Mouse (Mus musculus): ENCODE results near the gene Nme9. TPM values are rescaled to one million over a fixed set of nuclear protein-coding genes. Genes with fewer than 3 reads are reported as not detected.

The Nme9 gene
- total RNA-seq (2021) = not detected in 2 replicates
- long read RNA-seq = 0 reads

DNA sequence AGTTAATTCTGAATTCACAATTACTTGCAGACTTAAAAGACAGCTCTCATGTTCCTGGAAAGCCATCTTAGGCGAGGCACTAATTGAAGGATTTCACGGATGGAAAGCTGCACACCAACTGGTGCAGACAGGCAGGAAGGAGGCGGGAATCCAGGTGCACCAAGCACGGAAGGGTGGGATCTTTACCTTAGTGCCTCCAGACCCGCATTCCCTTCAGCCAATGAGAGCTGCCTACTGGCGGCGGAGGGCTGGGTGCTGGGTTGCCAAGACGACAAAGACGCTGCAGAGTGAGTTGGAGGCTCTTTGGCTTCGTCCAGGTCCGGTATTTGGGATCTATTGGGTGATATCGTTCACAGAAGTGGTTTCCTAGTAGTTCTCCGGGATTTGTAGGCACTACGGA, at the start of gene Nme9:
Gene Nme9 (plus strand): TSS at position 315 of the 400 bp plus-strand sequence.
- DNase-seq = no peak

- no peak for DNase-seq
Measured at GRCm38 (mm10) chr9:99409280-99409679, 42.0 kb upstream of the Nme9 start.

- DNase-seq = no peak
Measured at GRCm38 (mm10) chr9:99411093-99411492, 40.2 kb upstream of the Nme9 start.

- no peak for DNase-seq
Measured at GRCm38 (mm10) chr9:99411785-99412184, 39.5 kb upstream of the Nme9 start.

DNA sequence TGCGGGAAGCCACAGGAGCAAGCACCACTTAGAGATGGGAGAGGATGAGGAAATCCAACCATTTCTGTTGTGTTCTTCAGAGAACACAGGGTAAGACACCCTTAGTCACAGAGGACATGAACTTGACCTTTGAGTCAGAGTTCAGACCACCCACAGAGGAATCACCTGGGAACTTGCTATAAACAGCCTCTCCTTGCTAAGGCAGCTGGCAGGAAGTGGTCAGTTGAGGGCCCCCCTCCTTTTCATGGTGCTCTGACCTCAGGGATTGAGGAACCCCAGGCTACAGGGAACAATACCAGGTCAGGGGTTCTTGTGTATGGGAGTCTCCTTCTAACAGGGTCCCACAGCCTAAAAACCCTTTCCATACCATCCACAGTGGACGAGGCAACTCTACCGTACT, 34.5 kb upstream of the Nme9 start:
- no peak for DNase-seq

DNA sequence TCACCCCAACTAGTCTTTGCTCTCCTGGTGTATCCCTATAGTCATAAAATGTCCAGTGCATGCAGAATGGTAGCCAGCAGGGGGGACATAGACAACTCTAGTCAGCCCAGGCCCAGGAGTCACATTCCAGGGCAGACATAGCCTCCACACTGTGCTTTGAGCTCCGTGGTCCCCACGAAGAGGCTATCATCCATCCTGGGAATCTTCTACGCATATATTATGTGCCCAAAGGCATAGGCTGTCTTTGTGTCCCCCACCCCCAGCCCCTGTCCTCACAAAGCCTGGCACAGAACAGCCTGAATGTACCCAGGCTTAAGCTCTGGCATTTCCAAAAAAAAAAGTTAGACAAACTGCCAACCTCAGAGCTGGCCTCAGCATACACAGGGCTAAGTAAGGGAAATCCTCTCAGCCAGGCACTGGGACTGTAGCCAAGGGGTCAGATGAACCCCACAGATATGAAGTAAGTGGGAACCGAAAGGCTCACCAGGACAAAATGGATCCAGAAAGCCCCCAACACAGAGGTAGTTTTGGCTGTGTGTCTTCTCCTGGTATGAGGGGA, 33.9 kb upstream of the Nme9 start:
- DNase-seq = no peak

GRCm38 (mm10) chr9:99418377-99418776, 32.9 kb upstream of the Nme9 start:
- DNase-seq = no peak

- no peak for DNase-seq
Measured at GRCm38 (mm10) chr9:99419951-99420701, 31.1 kb upstream of the Nme9 start.

- DNase-seq = no peak
Measured at GRCm38 (mm10) chr9:99421914-99422313, 29.4 kb upstream of the Nme9 start.

DNA sequence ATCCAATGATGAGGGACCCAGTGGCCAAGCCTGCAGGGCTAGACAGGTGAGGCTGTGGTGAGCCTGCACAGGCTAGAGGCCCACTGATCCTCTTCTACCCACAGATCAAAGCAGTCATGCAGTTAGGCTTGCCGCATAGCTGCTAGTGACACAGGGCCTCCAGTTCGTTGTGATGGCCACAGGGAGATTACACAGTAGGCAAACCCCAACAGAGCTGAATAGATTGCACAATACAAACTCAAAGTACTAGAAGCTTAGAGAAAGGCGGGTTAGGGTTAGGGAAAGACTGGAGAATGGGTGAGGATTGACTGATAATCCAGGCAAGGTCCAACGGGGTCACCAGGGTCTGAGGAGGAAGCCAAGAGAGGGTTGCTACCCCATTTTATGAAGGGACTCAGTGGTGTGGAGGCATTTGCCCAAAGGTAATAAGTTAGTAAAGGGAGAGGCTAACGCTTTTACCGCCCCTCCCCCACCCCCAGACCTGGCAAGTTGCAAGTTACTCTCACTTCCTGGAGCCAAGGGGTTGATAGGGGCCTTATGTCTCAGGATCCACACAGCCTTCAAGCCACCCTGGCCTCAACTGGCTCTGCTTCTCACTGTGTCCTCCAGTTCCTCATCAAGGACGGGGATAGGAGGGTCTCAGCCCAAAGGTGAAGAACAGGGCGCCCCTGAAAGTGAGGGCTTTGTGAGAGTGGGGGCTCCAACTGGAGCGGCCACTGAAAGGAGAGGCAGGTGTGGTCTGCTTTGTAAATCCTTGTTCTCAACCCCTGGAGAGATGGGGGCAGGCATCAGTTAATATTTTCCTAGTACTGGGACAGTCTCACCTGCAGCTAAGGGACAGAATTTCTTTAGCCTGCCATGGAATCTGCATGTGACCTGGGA, 27.3 kb upstream of the Nme9 start:
- no peak for DNase-seq

GRCm38 (mm10) chr9:99424574-99424863, 26.8 kb upstream of the Nme9 start:
- no peak for DNase-seq

- no peak for DNase-seq
Measured at GRCm38 (mm10) chr9:99425262-99425661, 26.0 kb upstream of the Nme9 start.

- no peak for DNase-seq
Measured at GRCm38 (mm10) chr9:99428601-99429331, 22.5 kb upstream of the Nme9 start.

DNA sequence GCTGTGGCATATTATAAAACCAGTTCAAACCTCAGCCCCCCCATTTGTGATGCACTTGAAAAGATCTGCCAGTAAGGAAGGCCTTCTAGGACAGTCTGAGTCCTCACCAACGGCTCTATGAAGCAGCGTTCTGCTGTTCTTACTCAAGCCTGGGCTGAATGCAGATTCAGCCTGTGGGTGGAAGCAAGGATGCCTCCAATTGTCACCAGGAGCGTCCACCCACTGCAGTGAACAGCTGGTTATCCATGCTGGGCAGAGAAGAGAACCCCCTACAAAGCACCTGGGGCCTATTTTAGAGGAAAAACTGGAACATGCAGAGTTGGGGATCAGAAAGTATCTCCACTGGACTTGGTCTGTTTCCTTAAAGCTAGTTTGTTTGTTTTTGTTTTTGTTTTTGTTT, 21.4 kb upstream of the Nme9 start:
- no peak for DNase-seq

DNA sequence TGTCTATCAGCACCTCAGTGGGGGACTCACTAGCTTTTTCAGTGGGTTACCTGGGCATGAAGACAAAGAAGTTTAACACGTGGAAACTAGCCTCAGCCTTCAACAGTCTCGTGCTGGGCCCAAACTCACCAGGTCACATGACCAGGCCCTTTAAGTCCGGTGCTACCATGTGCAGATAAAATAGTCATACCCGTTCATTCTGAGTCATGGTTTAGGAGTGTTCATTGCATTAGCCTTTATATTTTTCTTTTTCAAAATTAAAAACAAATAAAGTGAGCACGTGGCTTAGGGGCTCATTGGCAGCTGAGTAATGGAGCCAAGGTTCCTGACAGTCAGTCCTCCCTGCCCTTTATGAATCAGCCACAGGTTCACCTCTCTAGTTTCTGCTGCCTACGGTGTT, 20.5 kb upstream of the Nme9 start:
- no peak for DNase-seq

- no peak for DNase-seq
Measured at GRCm38 (mm10) chr9:99431346-99431745, 19.9 kb upstream of the Nme9 start.

GRCm38 (mm10) chr9:99431963-99432362, 19.3 kb upstream of the Nme9 start:
- DNase-seq = no peak

DNA sequence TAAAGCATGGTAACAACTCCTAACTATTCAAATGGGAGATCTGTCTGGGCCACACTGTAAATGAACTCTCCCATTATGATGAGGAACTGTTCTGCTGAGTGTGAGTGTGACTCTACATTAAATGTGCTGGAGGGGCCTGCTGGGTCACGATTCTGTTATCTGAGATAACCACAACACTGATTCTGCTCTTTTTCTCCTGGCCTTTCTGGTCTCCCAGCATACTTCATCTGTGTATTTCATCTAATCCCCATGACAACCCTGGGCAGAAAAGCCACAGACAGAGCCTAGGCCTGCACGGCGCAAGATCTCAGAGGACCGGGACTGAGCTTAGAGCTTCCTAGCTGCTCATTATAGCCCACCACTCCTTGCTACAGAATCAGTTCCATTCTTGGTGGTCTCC, 18.8 kb upstream of the Nme9 start:
- no peak for DNase-seq

DNA sequence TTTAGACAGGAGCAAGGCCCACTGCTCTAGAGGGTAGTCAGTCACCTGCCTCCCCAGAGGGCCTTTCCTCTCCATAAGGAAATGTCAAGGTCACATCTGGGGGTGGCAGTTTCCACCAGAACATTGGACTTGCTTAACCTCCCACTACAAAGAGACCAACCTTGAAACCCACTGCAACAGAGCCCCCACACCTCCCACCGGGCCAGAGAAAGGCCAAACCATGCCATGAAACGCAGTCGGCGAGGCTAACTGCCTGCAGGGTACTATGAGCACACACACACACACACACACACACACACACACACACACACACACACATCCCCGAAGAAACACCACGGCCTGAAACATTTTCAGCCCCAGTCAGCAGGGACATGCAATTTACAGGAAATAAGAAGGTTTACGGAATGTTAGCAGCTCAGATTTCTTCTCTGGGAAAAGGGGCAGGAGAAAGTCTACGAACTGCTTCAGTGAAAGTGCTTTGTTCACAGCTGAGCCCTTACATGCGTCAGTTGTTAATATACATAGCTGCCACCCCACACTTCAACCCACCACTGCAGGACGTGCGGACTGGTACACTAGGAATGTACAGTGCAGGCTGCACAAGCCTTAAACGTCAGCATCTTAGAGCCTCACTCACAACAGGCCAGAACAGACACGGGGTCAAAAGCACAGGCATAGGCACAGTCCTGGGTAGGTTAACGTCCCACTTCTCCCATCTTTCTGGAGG, 16.2 kb upstream of the Nme9 start:
- DNase-seq = peak; percentile 45

DNA sequence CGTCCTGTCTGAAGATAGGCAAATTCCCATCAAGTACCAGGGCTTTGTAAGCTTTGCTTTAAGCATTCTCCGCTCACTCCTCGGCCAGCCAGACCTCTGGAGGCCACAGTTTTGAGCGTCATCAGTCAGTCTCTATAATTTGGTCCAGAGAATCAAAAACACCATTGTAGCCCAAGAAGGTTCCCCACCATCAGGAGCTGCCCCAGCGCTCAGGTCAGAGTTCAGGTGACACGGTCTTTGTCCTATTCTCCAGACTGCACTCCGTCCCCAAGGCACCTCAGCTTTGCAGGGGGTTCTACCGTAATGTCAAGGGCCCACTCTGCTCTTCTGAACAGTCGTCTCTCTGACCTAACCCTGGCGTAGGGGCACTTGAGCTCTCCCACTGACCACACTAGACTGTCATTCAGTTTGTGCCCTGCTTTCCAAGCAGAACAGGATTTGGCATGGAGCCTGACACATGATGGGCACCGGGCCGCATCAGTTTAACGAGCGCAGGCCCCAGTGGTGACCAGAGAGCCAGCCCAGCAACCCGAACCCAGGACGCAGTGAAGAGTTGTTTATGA, 15.6 kb upstream of the Nme9 start:
- DNase-seq = peak; percentile 59

GRCm38 (mm10) chr9:99436182-99437030, 14.9 kb upstream of the Nme9 start:
- peak; percentile 88 for DNase-seq

Data from adrenal gland, postnatal 25 days (tissue).